Mouse (Mus musculus): Measurements from ENCODE around the gene Smox. TPM values are rescaled to one million over a fixed set of nuclear protein-coding genes. Genes with fewer than 3 reads are reported as not detected.
"Not testable (repeated sequence)": the region's sequence is repeated elsewhere in the genome, so short reads cannot be mapped to it uniquely, and the experiment has no call there.

Gene Smox
- polyA plus RNA-seq, 1 experiment from 2014 or later: 21.3 TPM

DNA sequence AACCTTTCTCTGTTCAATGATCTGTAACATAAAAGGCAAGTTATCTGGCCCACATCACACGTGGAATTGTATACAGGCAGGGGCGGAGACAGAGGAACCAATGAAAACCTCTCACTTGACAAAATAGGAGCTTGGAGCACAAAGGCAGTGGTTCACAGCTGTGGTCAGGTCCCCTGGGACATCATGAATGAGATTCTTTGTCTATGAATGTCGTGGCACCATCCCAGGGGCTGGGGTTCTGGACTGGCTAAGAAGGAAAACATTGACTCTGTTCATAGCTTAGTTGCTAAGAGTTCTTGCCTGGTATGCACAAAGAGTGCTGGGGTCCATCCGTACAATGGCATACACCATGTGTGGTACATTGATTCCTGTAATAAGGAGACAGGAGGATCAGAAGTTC, 28.3 kb upstream of the Smox start:
- H3K36me3 ChIP-seq: no peaks in the 10 kb centered on the region
- H3K4me2 ChIP-seq: no peak overlapping the region
- H3K9me3 ChIP-seq (replicated peaks): peaks cover 3% of the 10 kb centered on the region; the same call in 1 of the 2 replicates
- WGBS: 71% methylated on average over 4 of the region's 4 CpGs
- H3K4me1 ChIP-seq (replicated peaks): 0 out of 2 replicates have a peak, but pooled peaks cover 5% of the 10 kb centered on the region
- no peak overlapping the region for H3K4me3 ChIP-seq
- H3K9ac ChIP-seq: no peak overlapping the region
- H3K27ac ChIP-seq (ENCODE audit: poor library complexity, severe bottlenecking): no peak overlapping the region
- H3K27me3 ChIP-seq (replicated peaks): no peaks in the 10 kb centered on the region
- ATAC-seq (ENCODE audit: insufficient number of reproducible peaks, low FRiP score): no peak

GRCm38 (mm10) chr2:131464147-131464546, 27.1 kb upstream of the Smox start:
- 91% methylated on average over 2 of the region's 2 CpGs for WGBS
- H3K4me3 ChIP-seq: no peak overlapping the region
- ATAC-seq (ENCODE audit: insufficient number of reproducible peaks, low FRiP score): no peak

GRCm38 (mm10) chr2:131466732-131467131, 24.6 kb upstream of the Smox start:
- H3K4me3 ChIP-seq: no peak overlapping the region
- H3K4me1 ChIP-seq (replicated peaks): no peaks in the 10 kb centered on the region
- H3K27me3 ChIP-seq (replicated peaks): no peaks in the 10 kb centered on the region
- no peaks in the 10 kb centered on the region for H3K36me3 ChIP-seq
- H3K9me3 ChIP-seq (replicated peaks): peaks cover 3% of the 10 kb centered on the region; the same call in 1 of the 2 replicates
- WGBS: 66% methylated on average over 2 of the region's 2 CpGs
- no peak overlapping the region for H3K9ac ChIP-seq
- no peak overlapping the region for H3K4me2 ChIP-seq
- no peak overlapping the region for H3K27ac ChIP-seq (ENCODE audit: poor library complexity, severe bottlenecking)
- ATAC-seq (ENCODE audit: insufficient number of reproducible peaks, low FRiP score): no peak

More at GRCm38 (mm10) chr2:131464147-131464546, 27.1 kb upstream of the Smox start:
- no peaks in the 10 kb centered on the region for H3K27me3 ChIP-seq (replicated peaks)
- no peak overlapping the region for H3K27ac ChIP-seq (ENCODE audit: poor library complexity, severe bottlenecking)
- 0 out of 2 replicates have a peak, but pooled peaks cover 5% of the 10 kb centered on the region for H3K4me1 ChIP-seq (replicated peaks)
- H3K9ac ChIP-seq: no peak overlapping the region
- no peak overlapping the region for H3K4me2 ChIP-seq
- peaks cover 3% of the 10 kb centered on the region; the same call in 1 of the 2 replicates for H3K9me3 ChIP-seq (replicated peaks)
- H3K36me3 ChIP-seq: no peaks in the 10 kb centered on the region

DNA sequence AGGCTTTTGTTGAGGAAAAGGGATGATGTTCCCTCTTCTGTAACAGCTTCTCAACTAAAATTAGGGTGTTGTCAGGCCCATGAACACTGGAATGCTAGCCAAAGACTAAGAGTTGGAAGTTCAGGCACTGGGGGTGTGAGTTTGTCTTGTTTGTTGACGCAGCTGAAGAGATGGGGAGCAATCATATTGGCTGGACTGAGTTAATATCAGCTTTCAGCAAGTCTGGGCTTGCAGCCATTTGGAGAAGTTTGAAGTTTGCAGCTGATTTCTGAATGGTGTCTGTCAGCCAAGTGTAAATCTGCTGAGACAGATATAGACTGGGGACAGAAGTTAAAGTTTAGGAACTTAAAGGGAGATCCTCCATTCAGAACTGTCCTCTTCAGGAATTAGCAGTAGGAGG, 21.4 kb upstream of the Smox start:
- H3K4me3 ChIP-seq: no peak overlapping the region
- no peak overlapping the region for H3K9ac ChIP-seq
- H3K36me3 ChIP-seq: no peaks in the 10 kb centered on the region
- no peaks in the 10 kb centered on the region for H3K9me3 ChIP-seq (replicated peaks)
- no peaks in the 10 kb centered on the region for H3K4me1 ChIP-seq (replicated peaks)
- H3K27ac ChIP-seq (ENCODE audit: poor library complexity, severe bottlenecking): no peak overlapping the region
- no peak for ATAC-seq (ENCODE audit: insufficient number of reproducible peaks, low FRiP score)
- no peak overlapping the region for H3K4me2 ChIP-seq
- 62% methylated on average over 1 of the region's 1 CpGs for WGBS
- no peaks in the 10 kb centered on the region for H3K27me3 ChIP-seq (replicated peaks)

DNA sequence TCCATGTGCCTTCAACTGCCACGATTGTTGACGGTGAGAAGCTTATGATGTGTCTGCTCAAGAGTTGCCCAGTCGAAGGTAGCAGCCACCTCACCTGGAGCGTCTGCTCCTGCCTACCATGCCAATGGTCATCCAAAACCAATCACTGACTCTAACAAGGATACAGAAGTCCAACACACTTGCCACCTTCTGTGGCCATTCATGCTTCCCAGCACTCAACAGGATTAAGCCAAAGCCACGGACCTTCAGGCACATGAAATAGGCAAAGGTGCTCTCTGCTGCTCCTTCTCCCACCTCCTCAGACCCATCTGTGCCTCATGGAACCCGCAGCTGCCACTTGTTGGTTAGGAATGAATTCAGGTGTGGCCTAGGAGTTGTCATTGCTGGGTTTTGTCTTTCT, 17.5 kb upstream of the Smox start:
- 84% methylated on average over 6 of the region's 6 CpGs for WGBS

DNA sequence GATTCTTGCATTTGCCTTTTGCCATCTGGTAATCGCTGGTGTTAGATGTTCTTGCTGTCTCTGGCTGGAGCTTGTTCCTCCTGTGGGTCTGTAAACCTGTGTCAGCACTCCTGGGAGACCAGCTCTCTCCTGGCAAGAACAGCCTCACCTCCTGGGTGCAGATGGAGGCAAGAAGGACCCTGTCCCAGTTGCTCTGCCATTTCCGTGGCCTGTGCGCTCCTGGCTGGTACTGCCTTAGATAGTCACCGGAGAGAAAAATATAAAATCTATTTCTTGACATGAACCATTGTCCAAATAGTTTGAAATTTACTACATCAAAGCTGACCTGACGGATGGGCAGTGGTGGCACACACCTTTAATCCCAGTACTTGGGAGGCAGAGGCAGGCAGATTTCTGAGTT, 14.2 kb upstream of the Smox start:
- 85% methylated on average over 5 of the region's 5 CpGs for WGBS
- H3K4me3 ChIP-seq; H3K4me2 ChIP-seq; H3K9ac ChIP-seq; H3K9me3 ChIP-seq (replicated peaks); H3K4me1 ChIP-seq (replicated peaks); H3K27ac ChIP-seq (ENCODE audit: poor library complexity, severe bottlenecking); H3K27me3 ChIP-seq (replicated peaks); H3K36me3 ChIP-seq; ATAC-seq (ENCODE audit: insufficient number of reproducible peaks, low FRiP score): not testable (repeated sequence)

More for the DNA sequence above, 17.5 kb upstream of the Smox start:
- Histone ChIP-seq H3K27ac (ENCODE audit: poor library complexity, severe bottlenecking) (no peak overlapping the region), H3K27me3 (replicated peaks) (no peaks in the 10 kb centered on the region), H3K9ac (no peak overlapping the region), H3K36me3 (no peaks in the 10 kb centered on the region), H3K9me3 (replicated peaks) (no peaks in the 10 kb centered on the region), H3K4me2 (no peak overlapping the region), H3K4me3 (no peak overlapping the region), H3K4me1 (replicated peaks) (no peaks in the 10 kb centered on the region)
- no peak for ATAC-seq (ENCODE audit: insufficient number of reproducible peaks, low FRiP score)

- H3K4me1 ChIP-seq (replicated peaks): no peaks in the 10 kb centered on the region
- H3K27me3 ChIP-seq (replicated peaks): no peaks in the 10 kb centered on the region
- 79% methylated on average over 6 of the region's 6 CpGs for WGBS
- ATAC-seq (ENCODE audit: insufficient number of reproducible peaks, low FRiP score): no peak
- H3K9ac ChIP-seq: no peak overlapping the region
- no peak overlapping the region for H3K27ac ChIP-seq (ENCODE audit: poor library complexity, severe bottlenecking)
- peaks cover 4% of the 10 kb centered on the region; the same call in 1 of the 2 replicates for H3K9me3 ChIP-seq (replicated peaks)
- no peaks in the 10 kb centered on the region for H3K36me3 ChIP-seq
- no peak overlapping the region for H3K4me2 ChIP-seq
- H3K4me3 ChIP-seq: no peak overlapping the region
Measured at GRCm38 (mm10) chr2:131477917-131478316, 13.4 kb upstream of the Smox start.

DNA sequence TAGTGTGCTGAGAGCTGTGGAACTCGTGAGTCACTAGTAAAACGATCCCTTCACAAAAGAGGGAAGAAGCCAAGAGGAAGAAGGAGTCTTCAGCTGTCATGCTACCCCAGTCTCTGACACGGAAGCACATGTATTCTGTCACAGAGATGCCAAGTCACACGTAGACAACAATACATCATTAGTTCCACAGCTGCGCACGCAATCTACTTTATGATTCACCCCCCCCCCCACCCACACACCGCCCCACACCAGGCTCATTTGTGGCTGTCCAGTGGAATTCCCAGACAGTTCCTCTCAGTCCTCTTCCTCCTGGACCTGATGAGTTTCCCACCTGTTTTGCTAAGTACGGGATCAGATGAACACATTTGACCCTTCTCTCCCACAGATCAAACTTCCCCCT, 12.9 kb upstream of the Smox start:
- WGBS: 85% methylated on average over 8 of the region's 8 CpGs
- no peak for ATAC-seq (ENCODE audit: insufficient number of reproducible peaks, low FRiP score)
- Histone ChIP-seq H3K27ac (ENCODE audit: poor library complexity, severe bottlenecking) (no peak overlapping the region), H3K4me2 (no peak overlapping the region), H3K9ac (no peak overlapping the region), H3K27me3 (replicated peaks) (no peaks in the 10 kb centered on the region), H3K9me3 (replicated peaks) (peaks cover 4% of the 10 kb centered on the region; the same call in 1 of the 2 replicates), H3K4me3 (no peak overlapping the region), H3K4me1 (replicated peaks) (no peaks in the 10 kb centered on the region), H3K36me3 (no peaks in the 10 kb centered on the region)

DNA sequence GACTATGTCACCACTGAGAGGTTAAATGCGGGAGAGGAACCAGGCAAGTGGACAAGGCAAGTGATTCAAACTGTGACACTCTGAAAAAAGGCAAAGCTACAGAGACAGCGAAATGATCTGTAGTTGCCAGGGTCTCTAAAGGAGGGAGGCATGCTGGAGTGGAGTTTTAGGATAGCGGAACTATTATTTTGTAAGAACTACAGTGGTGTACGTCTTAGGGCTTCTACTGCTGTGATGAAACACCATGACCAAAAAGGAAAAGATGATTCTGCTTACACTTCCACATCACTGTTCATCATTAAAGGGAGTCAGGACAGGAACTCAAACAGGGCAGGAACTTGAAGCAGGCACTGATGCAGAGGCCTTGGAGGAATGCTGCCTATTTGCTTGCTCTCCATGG, 12.4 kb upstream of the Smox start:
- H3K4me2 ChIP-seq: no peak overlapping the region
- no peak overlapping the region for H3K27ac ChIP-seq (ENCODE audit: poor library complexity, severe bottlenecking)
- H3K27me3 ChIP-seq (replicated peaks): no peaks in the 10 kb centered on the region
- H3K36me3 ChIP-seq: no peaks in the 10 kb centered on the region
- H3K4me3 ChIP-seq: no peak overlapping the region
- no peak for ATAC-seq (ENCODE audit: insufficient number of reproducible peaks, low FRiP score)
- H3K9me3 ChIP-seq (replicated peaks): peaks cover 4% of the 10 kb centered on the region; the same call in 1 of the 2 replicates
- H3K9ac ChIP-seq: no peak overlapping the region
- H3K4me1 ChIP-seq (replicated peaks): no peaks in the 10 kb centered on the region
- WGBS: 79% methylated on average over 4 of the region's 4 CpGs

- Histone ChIP-seq H3K36me3 (no peaks in the 10 kb centered on the region), H3K4me1 (replicated peaks) (no peaks in the 10 kb centered on the region), H3K9ac (no peak overlapping the region), H3K4me3 (no peak overlapping the region), H3K27ac (ENCODE audit: poor library complexity, severe bottlenecking) (no peak overlapping the region), H3K27me3 (replicated peaks) (no peaks in the 10 kb centered on the region), H3K4me2 (no peak overlapping the region), H3K9me3 (replicated peaks) (peaks cover 4% of the 10 kb centered on the region; the same call in 1 of the 2 replicates)
- no peak for ATAC-seq (ENCODE audit: insufficient number of reproducible peaks, low FRiP score)
- 82% methylated on average over 1 of the region's 1 CpGs for WGBS
Measured at GRCm38 (mm10) chr2:131481733-131482132, 9.6 kb upstream of the Smox start.

DNA sequence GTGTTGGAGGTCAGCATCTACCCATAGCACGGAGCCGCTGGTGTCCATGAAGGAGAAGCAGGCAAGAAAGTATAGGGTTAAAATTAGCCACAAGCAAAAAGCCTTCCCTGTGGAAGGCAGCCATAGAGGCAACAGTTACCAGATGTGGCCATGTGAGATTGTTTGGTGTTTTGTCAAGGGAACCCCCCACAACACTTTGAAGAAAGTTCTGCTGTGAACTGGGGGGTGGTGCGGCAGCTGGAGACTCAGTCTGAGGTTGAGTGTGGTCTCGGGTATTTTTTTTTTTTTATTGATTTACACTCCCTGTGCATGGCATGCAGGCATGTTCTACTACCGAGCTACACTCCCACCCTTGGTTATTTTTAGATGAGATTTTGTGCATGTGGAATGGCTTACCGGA, 8.8 kb upstream of the Smox start:
- H3K27ac ChIP-seq (ENCODE audit: poor library complexity, severe bottlenecking): no peak overlapping the region
- no peaks in the 10 kb centered on the region for H3K4me1 ChIP-seq (replicated peaks)
- H3K36me3 ChIP-seq: no peaks in the 10 kb centered on the region
- H3K9ac ChIP-seq: no peak overlapping the region
- no peak overlapping the region for H3K4me3 ChIP-seq
- H3K4me2 ChIP-seq: no peak overlapping the region
- peaks cover 4% of the 10 kb centered on the region; the same call in 1 of the 2 replicates for H3K9me3 ChIP-seq (replicated peaks)
- H3K27me3 ChIP-seq (replicated peaks): no peaks in the 10 kb centered on the region
- ATAC-seq (ENCODE audit: insufficient number of reproducible peaks, low FRiP score): no peak
- WGBS: 66% methylated on average over 6 of the region's 6 CpGs

DNA sequence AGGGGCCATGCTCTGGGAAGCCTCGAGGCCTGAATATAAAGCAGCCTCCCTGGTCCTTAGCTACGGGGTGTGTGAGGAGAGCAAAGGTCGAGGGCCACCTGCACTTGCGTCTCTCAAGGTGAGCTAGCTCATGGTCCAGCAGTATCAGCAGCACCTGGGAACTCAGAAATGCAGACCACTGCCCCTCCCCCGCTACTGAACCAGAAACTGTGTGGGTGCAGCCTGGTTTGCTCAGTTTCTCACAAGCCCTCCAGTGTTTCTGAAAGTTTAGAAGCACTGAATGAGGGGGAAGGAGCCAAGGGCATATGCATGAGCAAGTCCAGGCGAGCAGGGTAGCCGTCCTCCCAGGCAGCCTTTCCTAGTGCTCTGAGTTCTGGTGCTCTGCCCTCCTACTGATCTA, 7.7 kb upstream of the Smox start:
- H3K27me3 ChIP-seq (replicated peaks): no peaks in the 10 kb centered on the region
- peaks cover 4% of the 10 kb centered on the region; the same call in 1 of the 2 replicates for H3K9me3 ChIP-seq (replicated peaks)
- no peaks in the 10 kb centered on the region for H3K4me1 ChIP-seq (replicated peaks)
- WGBS: 68% methylated on average over 7 of the region's 7 CpGs
- ATAC-seq (ENCODE audit: insufficient number of reproducible peaks, low FRiP score): no peak
- H3K4me3 ChIP-seq: no peak overlapping the region
- H3K4me2 ChIP-seq: no peak overlapping the region
- no peak overlapping the region for H3K27ac ChIP-seq (ENCODE audit: poor library complexity, severe bottlenecking)
- no peak overlapping the region for H3K9ac ChIP-seq
- H3K36me3 ChIP-seq: no peaks in the 10 kb centered on the region

All from heart, embryonic 12.5 days (tissue).